In the genomic region with DNA sequence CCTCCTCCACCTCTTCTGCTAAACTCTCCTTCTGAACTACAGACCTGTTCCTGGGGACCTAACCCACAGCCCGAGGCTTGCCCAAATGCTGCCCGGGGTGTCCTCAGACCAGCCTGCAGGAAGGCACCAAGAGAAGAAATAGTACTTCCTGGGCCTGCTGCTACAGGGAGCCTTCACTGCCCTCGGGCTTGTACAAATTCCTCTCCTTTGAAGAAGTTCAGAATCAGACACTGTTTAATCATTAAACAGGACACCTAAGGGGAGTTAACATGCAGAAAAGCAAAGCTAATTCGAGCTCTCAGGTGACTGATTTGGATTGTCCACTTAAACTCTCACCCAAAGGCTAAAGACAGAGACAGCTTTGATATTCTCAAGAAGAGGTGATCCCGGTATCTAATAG, we compare ENCODE assay signal across 15 mouse cellular contexts.
"Had no signal": no experiment of that assay in that cellular context is flagged by ENCODE, and none has a peak within 500 bp of the region (broad histone marks: within the 10 kb centered on the region; RNA-seq: fewer than 3 reads in every experiment).

No protein-coding gene starts in this region.

- H3K4me1 ChIP-seq: liver, embryonic 15.5 days; megakaryocyte, embryonic 14.5 days; midbrain, embryonic 12.5 days had no signal

- H3K9ac ChIP-seq: liver, embryonic 15.5 days; midbrain, embryonic 12.5 days; neural tube, embryonic 13.5 days had no signal

- H3K9me3 ChIP-seq: limb, embryonic 10.5 days; liver, embryonic 15.5 days; midbrain, embryonic 12.5 days; neural tube, embryonic 13.5 days had no signal

- H3K27ac ChIP-seq: layer of hippocampus, adult 2 months; left cerebral cortex, adult 2 months; limb, embryonic 10.5 days; liver, embryonic 15.5 days; macrophage; midbrain, embryonic 12.5 days; neural tube, embryonic 13.5 days had no signal

- DNase-seq: lung, adult 2 months; retina, postnatal 1 day; thymus, postnatal 4 days had no signal

- H3K36me3 ChIP-seq: limb, embryonic 10.5 days; liver, embryonic 15.5 days; midbrain, embryonic 12.5 days; neural tube, embryonic 13.5 days had no signal

- H3K4me3 ChIP-seq: layer of hippocampus, adult 2 months; left cerebral cortex, adult 2 months; limb, embryonic 10.5 days; liver, embryonic 15.5 days; megakaryocyte, embryonic 14.5 days; midbrain, embryonic 12.5 days; neural tube, embryonic 13.5 days had no signal

- H3K27me3 ChIP-seq: liver, embryonic 15.5 days; megakaryocyte, embryonic 14.5 days; midbrain, embryonic 12.5 days; neural tube, embryonic 13.5 days had no signal

- ATAC-seq: hindbrain, embryonic 16.5 days; inflammation-experienced regulatory T-cells, adult 6 months; midbrain, embryonic 16.5 days had no signal

- H3K4me2 ChIP-seq: liver, embryonic 11.5 days; liver, embryonic 15.5 days; midbrain, embryonic 12.5 days; neural tube, embryonic 13.5 days had no signal
